In genomic region chr12:70614101-70614500, GRCm38 (mm10) we compare ENCODE assay signal across 23 mouse cellular contexts.
A peak's percentile ranks its signal among the peaks of the same experiment; 100 is the strongest.
DNase-seq lines count a peak whose midpoint lies in the region; TF ChIP-seq lines count a peak whose summit lies in the region.
"Had no signal": no experiment of that assay in that cellular context is flagged by ENCODE, and none has a peak within 500 bp of the region (broad histone marks: within the 10 kb centered on the region; RNA-seq: fewer than 3 reads in every experiment).

No protein-coding gene starts in this region.

- H3K4me1 ChIP-seq in heart, adult 2 months (ENCODE audit: control insufficient read depth, insufficient read depth, low read length) = peaks cover 20% of the 10 kb centered on the region
- H3K4me1 ChIP-seq in embryonic fibroblast, embryonic 13.5 days (ENCODE audit: control insufficient read depth, insufficient read depth, low read length) = peaks cover 18% of the 10 kb centered on the region
- H3K4me1 ChIP-seq in midbrain, embryonic 10.5 days = peaks cover 6% of the 10 kb centered on the region
- H3K4me1 ChIP-seq: forebrain, embryonic 13.5 days; forebrain, embryonic 15.5 days had no signal

- intact Hi-C loops in heart, adult 2 months (cut with DNase I) = no loop called here

- TF ChIP-seq EP300 in heart, adult 2 months (IDR thresholded peaks at IDR 0.05; ENCODE audit: insufficient read depth, low read depth, low read length) = no peak

- no peak for TF ChIP-seq CTCF in heart, adult 2 months (IDR thresholded peaks at IDR 0.05)
- no peak for TF ChIP-seq CTCF in embryonic fibroblast, embryonic 13.5 days (IDR thresholded peaks at IDR 0.05; ENCODE audit: borderline replicate concordance, insufficient read depth, low read length)

- H3K36me3 ChIP-seq in heart, adult 2 months (ENCODE audit: control insufficient read depth, insufficient read depth, low read length) = peaks cover 7% of the 10 kb centered on the region; the same call in 1 of the 2 replicates
- no peaks in the 10 kb centered on the region for H3K36me3 ChIP-seq in midbrain, embryonic 10.5 days
- H3K36me3 ChIP-seq: embryonic facial prominence, embryonic 10.5 days; embryonic facial prominence, embryonic 12.5 days; forebrain, embryonic 10.5 days; forebrain, embryonic 15.5 days; G1E had no signal

- no peaks in the 10 kb centered on the region for H3K9me3 ChIP-seq in midbrain, embryonic 10.5 days (replicated peaks)
- H3K9me3 ChIP-seq: embryonic facial prominence, embryonic 10.5 days; embryonic facial prominence, embryonic 12.5 days; forebrain, embryonic 10.5 days; forebrain, embryonic 13.5 days; forebrain, embryonic 15.5 days; G1E had no signal

- H3K27me3 ChIP-seq in heart, adult 2 months (ENCODE audit: control insufficient read depth, insufficient read depth, low read length) = no peaks in the 10 kb centered on the region
- H3K27me3 ChIP-seq in midbrain, embryonic 10.5 days (ENCODE audit: low read depth, poor library complexity, severe bottlenecking) = no peaks in the 10 kb centered on the region
- H3K27me3 ChIP-seq: CH12.LX; embryonic facial prominence, embryonic 12.5 days; forebrain, embryonic 13.5 days; forebrain, embryonic 15.5 days; Patski had no signal

- no peaks in the 10 kb centered on the region for H3K79me2 ChIP-seq in heart, adult 2 months (replicated peaks; ENCODE audit: control insufficient read depth, insufficient read depth, low read length)

- no peak for TF ChIP-seq POLR2A in heart, adult 2 months (IDR thresholded peaks at IDR 0.05; ENCODE audit: insufficient read depth, low read depth, low read length)
- TF ChIP-seq POLR2A in embryonic fibroblast, embryonic 13.5 days (IDR thresholded peaks at IDR 0.05; ENCODE audit: low read depth, low read length) = no peak

- WGBS in heart, adult 2 months = 87% methylated on average over 2 of the region's 2 CpGs
- 80% methylated on average over 2 of the region's 2 CpGs for WGBS in midbrain, embryonic 10.5 days

- no peak for DNase-seq in heart, adult 2 months
- DNase-seq in heart, adult 9 months (ENCODE audit: low spot score in 2 of 2) = no peak
- no peak for DNase-seq in midbrain, embryonic 10.5 days (ENCODE audit: low spot score)
- no peak for DNase-seq in lung, postnatal 36 days
- DNase-seq: adrenal gland, adult 8-10 months; adrenal gland, postnatal 14 days; adrenal gland, postnatal 36 days; cerebellum, adult 11-12 months; cerebellum, adult 2 months; cerebellum, adult 9-10 months; cerebellum, postnatal 10 days; cerebellum, postnatal 25 days; forebrain, postnatal 0 days had no signal

- no peak overlapping the region for H3K4me3 ChIP-seq in heart, adult 2 months
- no peak overlapping the region for H3K4me3 ChIP-seq in embryonic fibroblast, embryonic 13.5 days (ENCODE audit: insufficient read depth, low read length)
- H3K4me3 ChIP-seq in midbrain, embryonic 10.5 days = no peak overlapping the region
- H3K4me3 ChIP-seq: embryonic facial prominence, embryonic 10.5 days; embryonic facial prominence, embryonic 12.5 days; erythroblast, embryonic 14.5 days; forebrain, embryonic 10.5 days; forebrain, embryonic 13.5 days; forebrain, embryonic 15.5 days had no signal

- no peak overlapping the region for H3K9ac ChIP-seq in heart, adult 2 months (ENCODE audit: low read depth, low read length)
- H3K9ac ChIP-seq: embryonic facial prominence, embryonic 12.5 days; forebrain, embryonic 13.5 days; forebrain, embryonic 15.5 days; forebrain, postnatal 0 days had no signal

- peak overlapping the region; percentile 5 for H3K27ac ChIP-seq in heart, adult 2 months
- peak overlapping the region; percentile 99 for H3K27ac ChIP-seq in embryonic fibroblast, embryonic 13.5 days (ENCODE audit: insufficient read depth, low read length)
- no peak overlapping the region for H3K27ac ChIP-seq in midbrain, embryonic 10.5 days (replicated peaks)
- H3K27ac ChIP-seq: embryonic facial prominence, embryonic 10.5 days; embryonic facial prominence, embryonic 12.5 days; forebrain, embryonic 10.5 days; forebrain, embryonic 13.5 days; forebrain, embryonic 15.5 days had no signal
